Mouse (Mus musculus): Measurements from ENCODE around the gene Tldc1.

DNA sequence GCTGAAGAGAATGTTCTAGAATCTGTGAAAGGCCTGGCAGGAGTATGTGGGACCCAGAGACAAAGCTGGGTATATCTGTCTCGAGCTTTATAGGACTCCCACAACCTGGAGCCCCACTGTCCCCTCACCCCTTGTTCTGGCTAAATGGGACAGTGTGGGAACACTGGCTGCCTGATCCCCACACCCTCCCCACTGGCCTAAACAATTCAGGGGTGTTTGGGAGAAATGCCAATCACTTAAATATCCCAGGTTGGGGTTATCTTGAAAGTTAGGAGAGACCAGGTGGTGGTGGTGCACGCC, 20.7 kb upstream of the Tldc1 start:
- no peak for TF ChIP-seq CTCF (IDR thresholded peaks at IDR 0.05; ENCODE audit: borderline replicate concordance, extremely low read depth, insufficient read depth, insufficient read length)
- TF ChIP-seq POLR2A (IDR thresholded peaks at IDR 0.05; ENCODE audit: borderline replicate concordance, extremely low read depth, insufficient read depth, insufficient read length, poor library complexity, severe bottlenecking), result no peak

Data from brain, embryonic 14.5 days (tissue).